In the genomic region with DNA sequence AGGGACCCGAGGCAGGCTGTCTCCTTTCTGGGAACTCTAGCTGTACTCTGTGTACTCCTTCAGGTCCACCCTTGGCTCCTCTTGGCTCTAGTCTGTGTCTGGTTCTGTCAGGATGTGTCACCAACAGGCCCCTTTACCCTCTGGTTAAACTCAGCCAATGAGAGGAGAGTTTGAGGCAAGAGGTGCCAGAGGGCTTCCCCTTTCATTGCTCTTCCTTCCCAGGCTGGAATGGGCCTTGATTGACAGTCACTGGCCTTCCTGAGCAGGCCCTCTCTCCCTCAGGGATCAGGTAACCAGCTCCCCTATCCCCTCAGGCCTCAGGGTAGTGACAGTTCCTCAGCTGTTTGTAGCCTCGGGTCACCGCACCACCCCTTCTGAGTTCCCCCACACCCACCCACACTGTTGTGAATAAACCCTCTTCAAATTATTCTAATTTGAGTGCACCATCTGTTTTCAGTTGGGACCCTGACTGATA, we compare ENCODE assay signal across 8 mouse cellular contexts. TPM values are rescaled to one million over a fixed set of nuclear protein-coding genes. Genes with fewer than 3 reads are reported as not detected.
DNase-seq lines count a peak whose midpoint lies in the region; ATAC-seq and TF ChIP-seq lines count a peak whose summit lies in the region.

No protein-coding gene starts in this region.

- TF ChIP-seq CTCF in ES-Bruce4 (IDR thresholded peaks at IDR 0.05; ENCODE audit: low read depth, low read length) = no peak

- no peak for ATAC-seq in heart, embryonic 12.5 days (ENCODE audit: insufficient number of reproducible peaks, low FRiP score)
- peak; percentile 75 for ATAC-seq in forebrain, embryonic 16.5 days
- ATAC-seq in megakaryocyte progenitor cell, adult 5-6 weeks (replicated peaks; ENCODE audit: poor library complexity) = peak; percentile 52

- H3K27ac ChIP-seq in heart, embryonic 12.5 days (ENCODE audit: poor library complexity, severe bottlenecking) = peak overlapping the region; percentile 55; the same call in 1 of the 2 replicates
- no peak overlapping the region for H3K27ac ChIP-seq in ES-Bruce4 (ENCODE audit: insufficient read depth, low read length)
- H3K27ac ChIP-seq in forebrain, embryonic 16.5 days (ENCODE audit: low read length) = no peak overlapping the region

- DNase-seq in heart, adult 8-10 months (ENCODE audit: low spot score) = no peak
- no peak for DNase-seq in thymus, postnatal 36 days
- no peak for DNase-seq in kidney, adult 11 months
- no peak for DNase-seq in layer of hippocampus, adult 9-10 months (ENCODE audit: low spot score)

- 39% methylated on average over 3 of the region's 3 CpGs for WGBS in heart, embryonic 12.5 days
- 31% methylated on average over 3 of the region's 3 CpGs for WGBS in forebrain, embryonic 16.5 days

- no peak overlapping the region for H3K4me2 ChIP-seq in heart, embryonic 12.5 days
- no peak overlapping the region for H3K4me2 ChIP-seq in forebrain, embryonic 16.5 days (ENCODE audit: low read length)

- H3K4me3 ChIP-seq in heart, embryonic 12.5 days = no peak overlapping the region
- no peak overlapping the region for H3K4me3 ChIP-seq in ES-Bruce4 (ENCODE audit: low read depth, low read length)
- no peak overlapping the region for H3K4me3 ChIP-seq in forebrain, embryonic 16.5 days (replicated peaks; ENCODE audit: low read length)

- no peaks in the 10 kb centered on the region for H3K27me3 ChIP-seq in heart, embryonic 12.5 days (replicated peaks)
- H3K27me3 ChIP-seq in ES-Bruce4 (ENCODE audit: control insufficient read depth, insufficient read depth, low read length, poor library complexity, severe bottlenecking) = no peaks in the 10 kb centered on the region
- H3K27me3 ChIP-seq in forebrain, embryonic 16.5 days (replicated peaks; ENCODE audit: control insufficient read depth, insufficient read depth, low read length) = no peaks in the 10 kb centered on the region

- H3K9ac ChIP-seq in heart, embryonic 12.5 days = no peak overlapping the region
- H3K9ac ChIP-seq in ES-Bruce4 (ENCODE audit: low read depth, poor library complexity, severe bottlenecking) = no peak overlapping the region
- no peak overlapping the region for H3K9ac ChIP-seq in forebrain, embryonic 16.5 days (replicated peaks; ENCODE audit: low read depth, low read length)

- no peak for TF ChIP-seq POLR2A in ES-Bruce4 (IDR thresholded peaks at IDR 0.05; ENCODE audit: insufficient read depth, low read length)

- H3K4me1 ChIP-seq in heart, embryonic 12.5 days (replicated peaks) = peaks cover 17% of the 10 kb centered on the region
- peaks cover 7% of the 10 kb centered on the region for H3K4me1 ChIP-seq in ES-Bruce4 (ENCODE audit: control insufficient read depth, insufficient read depth, low read length)
- H3K4me1 ChIP-seq in forebrain, embryonic 16.5 days (replicated peaks; ENCODE audit: control insufficient read depth, insufficient read depth, low read length) = peaks cover 19% of the 10 kb centered on the region

- H3K36me3 ChIP-seq in heart, embryonic 12.5 days = no peaks in the 10 kb centered on the region
- no peaks in the 10 kb centered on the region for H3K36me3 ChIP-seq in ES-Bruce4 (ENCODE audit: control insufficient read depth, insufficient read depth, low read length, poor library complexity, severe bottlenecking)
- H3K36me3 ChIP-seq in forebrain, embryonic 16.5 days (ENCODE audit: control insufficient read depth, insufficient read depth) = no peaks in the 10 kb centered on the region

- 0 out of 2 replicates have a peak, but pooled peaks have one; percentile 17 for TF ChIP-seq EP300 in ES-Bruce4 (IDR thresholded peaks at IDR 0.05; ENCODE audit: insufficient read depth, low read depth, low read length)

- H3K9me3 ChIP-seq in heart, embryonic 12.5 days (replicated peaks) = peaks cover 6% of the 10 kb centered on the region; the same call in 1 of the 2 replicates
- no peaks in the 10 kb centered on the region for H3K9me3 ChIP-seq in ES-Bruce4 (replicated peaks; ENCODE audit: control insufficient read depth, insufficient read depth, low read length, poor library complexity, severe bottlenecking)
- 0 out of 2 replicates have a peak, but pooled peaks cover 3% of the 10 kb centered on the region for H3K9me3 ChIP-seq in forebrain, embryonic 16.5 days (ENCODE audit: control insufficient read depth, low read length)

RNA-seq across cellular contexts. Expression of a gene that starts 28.1 kb away (rescaled TPM):
- 372 and 428 TPM in 2 replicates for polyA plus RNA-seq in heart, embryonic 12.5 days (2016; fragmentation: Nextera tagmentation; extraction: Ambion mirVana)
- total RNA-seq in heart, adult 8-10 months (2022) = 100 to 1,000 TPM; 196 to 239 (median 228) TPM
- polyA plus RNA-seq in ES-Bruce4 (2011; ENCODE audit: insufficient read depth, insufficient read length, low read depth, missing spikeins) = 407 and 414 TPM in 2 replicates
- 278 and 316 TPM in 2 replicates for polyA plus RNA-seq in forebrain, embryonic 16.5 days (2015; fragmentation: Nextera tagmentation; extraction: Ambion mirVana)
- total RNA-seq in megakaryocyte progenitor cell, adult 5-6 weeks (2015) = 310 and 335 TPM in 2 replicates
- total RNA-seq in megakaryocyte progenitor cell, adult 5-6 weeks (2017) = 303 and 393 TPM in 2 replicates

RNA-seq across cellular contexts. Expression of a gene that starts 40.8 kb away (rescaled TPM):
- 106 and 108 TPM in 2 replicates for polyA plus RNA-seq in heart, embryonic 12.5 days (2016; fragmentation: Nextera tagmentation; extraction: Ambion mirVana)
- 10 to 100 TPM; 33.9 to 38.6 (median 37.7) TPM for total RNA-seq in heart, adult 8-10 months (2022)
- polyA plus RNA-seq in ES-Bruce4 (2011; ENCODE audit: insufficient read depth, insufficient read length, low read depth, missing spikeins) = 179 and 182 TPM in 2 replicates
- polyA plus RNA-seq in forebrain, embryonic 16.5 days (2015; fragmentation: Nextera tagmentation; extraction: Ambion mirVana) = 160 and 179 TPM in 2 replicates
- 104 and 118 TPM in 2 replicates for total RNA-seq in megakaryocyte progenitor cell, adult 5-6 weeks (2015)
- total RNA-seq in megakaryocyte progenitor cell, adult 5-6 weeks (2017) = 87.7 and 97.3 TPM in 2 replicates
